In genomic region chr10:81412586-81413309, GRCm38 (mm10) we compare ENCODE assay signal across 9 mouse cellular contexts. TPM values are rescaled to one million over a fixed set of nuclear protein-coding genes. Genes with fewer than 3 reads are reported as not detected.
A peak's percentile ranks its signal among the peaks of the same experiment; 100 is the strongest.
DNase-seq lines count a peak whose midpoint lies in the region; ATAC-seq lines count a peak whose summit lies in the region.
"Had no signal": no experiment of that assay in that cellular context is flagged by ENCODE, and none has a peak within 500 bp of the region (broad histone marks: within the 10 kb centered on the region; RNA-seq: fewer than 3 reads in every experiment).

No protein-coding gene starts in this region.

- peaks cover 95% of the 10 kb centered on the region for H3K4me1 ChIP-seq in embryonic facial prominence, embryonic 10.5 days
- H3K4me1 ChIP-seq in hindbrain, embryonic 13.5 days (replicated peaks): peaks cover 99% of the 10 kb centered on the region
- peaks cover 89% of the 10 kb centered on the region for H3K4me1 ChIP-seq in midbrain, embryonic 13.5 days (replicated peaks)

- no peaks in the 10 kb centered on the region for H3K9me3 ChIP-seq in embryonic facial prominence, embryonic 10.5 days
- H3K9me3 ChIP-seq in hindbrain, embryonic 13.5 days: no peaks in the 10 kb centered on the region
- H3K9me3 ChIP-seq in midbrain, embryonic 13.5 days: no peaks in the 10 kb centered on the region

- 75% methylated on average over 16 of the region's 16 CpGs for WGBS in embryonic facial prominence, embryonic 10.5 days
- 79% methylated on average over 16 of the region's 16 CpGs for WGBS in hindbrain, embryonic 13.5 days
- 76% methylated on average over 16 of the region's 16 CpGs for WGBS in midbrain, embryonic 13.5 days

- no peak overlapping the region for H3K4me2 ChIP-seq in hindbrain, embryonic 13.5 days
- H3K4me2 ChIP-seq in midbrain, embryonic 13.5 days (replicated peaks): no peak overlapping the region

- H3K36me3 ChIP-seq in embryonic facial prominence, embryonic 10.5 days (replicated peaks): 0 out of 2 replicates have a peak, but pooled peaks cover 6% of the 10 kb centered on the region
- H3K36me3 ChIP-seq in hindbrain, embryonic 13.5 days: peaks cover 19% of the 10 kb centered on the region
- peaks cover 7% of the 10 kb centered on the region; the same call in 1 of the 2 replicates for H3K36me3 ChIP-seq in midbrain, embryonic 13.5 days

- H3K4me3 ChIP-seq in embryonic facial prominence, embryonic 10.5 days: no peak overlapping the region
- no peak overlapping the region for H3K4me3 ChIP-seq in hindbrain, embryonic 13.5 days
- H3K4me3 ChIP-seq in midbrain, embryonic 13.5 days (replicated peaks): no peak overlapping the region

- no peak for ATAC-seq in hindbrain, embryonic 13.5 days (ENCODE audit: low FRiP score)
- ATAC-seq in midbrain, embryonic 13.5 days: no peak

- peak overlapping the region; percentile 90 for H3K27ac ChIP-seq in embryonic facial prominence, embryonic 10.5 days (replicated peaks)
- H3K27ac ChIP-seq in hindbrain, embryonic 13.5 days: peak overlapping the region; percentile 77
- H3K27ac ChIP-seq in midbrain, embryonic 13.5 days: peak overlapping the region; percentile 67

- H3K27me3 ChIP-seq in embryonic facial prominence, embryonic 10.5 days (replicated peaks; ENCODE audit: low read depth, poor library complexity, severe bottlenecking): peaks cover 19% of the 10 kb centered on the region
- peaks cover 21% of the 10 kb centered on the region for H3K27me3 ChIP-seq in hindbrain, embryonic 13.5 days
- H3K27me3 ChIP-seq in midbrain, embryonic 13.5 days: peaks cover 18% of the 10 kb centered on the region

- peak; percentile 48 for DNase-seq in kidney, adult 9 months
- no peak for DNase-seq in kidney, adult 18-20 months
- no peak for DNase-seq in embryonic facial prominence, embryonic 10.5 days (ENCODE audit: low spot score)
- DNase-seq in natural killer cell, adult 2 months (ENCODE audit: low spot score in 2 of 2): no peak
- DNase-seq in gastrocnemius, adult 18-20 months (ENCODE audit: low spot score): no peak
- no peak for DNase-seq in adrenal gland, adult 18-20 months (ENCODE audit: low spot score in 2 of 2)

- no peak overlapping the region for H3K9ac ChIP-seq in hindbrain, embryonic 13.5 days
- 0 out of 2 replicates have a peak overlapping the region, but pooled peaks have one; percentile 7 for H3K9ac ChIP-seq in midbrain, embryonic 13.5 days (replicated peaks)

RNA-seq across cellular contexts. Expression of gene Smim24, which starts 19.9 kb away (rescaled TPM):
- 2.0 and 2.8 TPM in 2 replicates for polyA plus RNA-seq in embryonic facial prominence, embryonic 10.5 days (2016; fragmentation: Nextera tagmentation; extraction: Ambion mirVana)
- polyA plus RNA-seq in hindbrain, embryonic 13.5 days (2015; fragmentation: Nextera tagmentation; extraction: Ambion mirVana): 1.8 TPM in 2 replicates
- polyA plus RNA-seq in midbrain, embryonic 13.5 days (2015; fragmentation: Nextera tagmentation; extraction: Ambion mirVana): 1.4 and 1.9 TPM in 2 replicates
- not detected for total RNA-seq in gastrocnemius, adult 18-20 months (2021)
- 1 to 10 TPM; 1.1 to 1.2 TPM for total RNA-seq in adrenal gland, adult 18-20 months (2021)

RNA-seq across cellular contexts. Expression of gene Gm48552, which starts 23.9 kb away (rescaled TPM):
- 1.8 and 3.1 TPM in 2 replicates for polyA plus RNA-seq in embryonic facial prominence, embryonic 10.5 days (2016; fragmentation: Nextera tagmentation; extraction: Ambion mirVana)
- 2.0 and 2.3 TPM in 2 replicates for polyA plus RNA-seq in hindbrain, embryonic 13.5 days (2015; fragmentation: Nextera tagmentation; extraction: Ambion mirVana)
- 1.2 and 2.1 TPM in 2 replicates for polyA plus RNA-seq in midbrain, embryonic 13.5 days (2015; fragmentation: Nextera tagmentation; extraction: Ambion mirVana)
- under 1 TPM in 1 of 2 experiments, not detected in 1; 0.34 TPM for total RNA-seq in gastrocnemius, adult 18-20 months (2021)
- total RNA-seq in adrenal gland, adult 18-20 months (2021): 1 to 10 TPM; 1.4 to 2.6 TPM
- total RNA-seq: neutrophil, adult 5-6 weeks had no signal

RNA-seq across cellular contexts. Expression of gene Gm48551, which starts 28.5 kb away (rescaled TPM):
- polyA plus RNA-seq in embryonic facial prominence, embryonic 10.5 days (2016; fragmentation: Nextera tagmentation; extraction: Ambion mirVana): 2.7 TPM in 2 replicates
- polyA plus RNA-seq in hindbrain, embryonic 13.5 days (2015; fragmentation: Nextera tagmentation; extraction: Ambion mirVana): 6.5 and 8.1 TPM in 2 replicates
- 6.9 and 7.2 TPM in 2 replicates for polyA plus RNA-seq in midbrain, embryonic 13.5 days (2015; fragmentation: Nextera tagmentation; extraction: Ambion mirVana)
- under 1 TPM; 0.57 to 0.97 TPM for total RNA-seq in gastrocnemius, adult 18-20 months (2021)
- 1 to 10 TPM; 1.5 to 1.9 TPM for total RNA-seq in adrenal gland, adult 18-20 months (2021)

RNA-seq across cellular contexts. Expression of gene Dohh, which starts 28.5 kb away (rescaled TPM):
- 105 and 109 TPM in 2 replicates for polyA plus RNA-seq in embryonic facial prominence, embryonic 10.5 days (2016; fragmentation: Nextera tagmentation; extraction: Ambion mirVana)
- 72.1 and 74.8 TPM in 2 replicates for polyA plus RNA-seq in hindbrain, embryonic 13.5 days (2015; fragmentation: Nextera tagmentation; extraction: Ambion mirVana)
- polyA plus RNA-seq in midbrain, embryonic 13.5 days (2015; fragmentation: Nextera tagmentation; extraction: Ambion mirVana): 73.5 TPM in 2 replicates
- 10 to 100 TPM; 41.1 to 44.1 TPM for total RNA-seq in gastrocnemius, adult 18-20 months (2021)
- total RNA-seq in adrenal gland, adult 18-20 months (2021): 10 to 100 TPM; 49.1 to 50.5 TPM

RNA-seq across cellular contexts. Expression of gene Fzr1, which starts 34.4 kb away (rescaled TPM):
- 134 and 142 TPM in 2 replicates for polyA plus RNA-seq in embryonic facial prominence, embryonic 10.5 days (2016; fragmentation: Nextera tagmentation; extraction: Ambion mirVana)
- polyA plus RNA-seq in hindbrain, embryonic 13.5 days (2015; fragmentation: Nextera tagmentation; extraction: Ambion mirVana): 121 and 126 TPM in 2 replicates
- 127 and 133 TPM in 2 replicates for polyA plus RNA-seq in midbrain, embryonic 13.5 days (2015; fragmentation: Nextera tagmentation; extraction: Ambion mirVana)
- total RNA-seq in gastrocnemius, adult 18-20 months (2021): 10 to 100 TPM; 15.3 to 15.4 TPM
- total RNA-seq in adrenal gland, adult 18-20 months (2021): 10 to 100 TPM; 35.1 to 35.2 TPM
